In genomic region chr17:27579816-27580215, GRCm38 (mm10) we compare ENCODE assay signal across 26 mouse cellular contexts. TPM values are rescaled to one million over a fixed set of nuclear protein-coding genes. Genes with fewer than 3 reads are reported as not detected.
DNase-seq lines count a peak whose midpoint lies in the region; ATAC-seq and TF ChIP-seq lines count a peak whose summit lies in the region.
"Had no signal": no experiment of that assay in that cellular context is flagged by ENCODE, and none has a peak within 500 bp of the region (broad histone marks: within the 10 kb centered on the region; RNA-seq: fewer than 3 reads in every experiment).

No protein-coding gene starts in this region.

- H3K9ac ChIP-seq in heart, embryonic 15.5 days = no peak overlapping the region
- H3K9ac ChIP-seq in heart, adult 2 months (ENCODE audit: low read depth, low read length) = no peak overlapping the region
- no peak overlapping the region for H3K9ac ChIP-seq in liver, embryonic 12.5 days
- H3K9ac ChIP-seq: liver, embryonic 14.5 days; midbrain, embryonic 12.5 days had no signal

- 77% methylated on average over 8 of the region's 8 CpGs for WGBS in heart, embryonic 15.5 days
- WGBS in heart, adult 2 months = 81% methylated on average over 8 of the region's 8 CpGs
- WGBS in liver, embryonic 12.5 days (ENCODE audit: insufficient replicate concordance) = 88% methylated on average over 8 of the region's 8 CpGs

- ATAC-seq in heart, embryonic 15.5 days (replicated peaks; ENCODE audit: insufficient number of reproducible peaks, insufficient read depth, low FRiP score, low read depth) = no peak
- no peak for ATAC-seq in liver, embryonic 12.5 days
- ATAC-seq in cerebellum, adult (ENCODE audit: insufficient number of reproducible peaks, low FRiP score, low TSS enrichment) = peak; percentile 53; the same call in 1 of the 2 replicates
- ATAC-seq: activated CD4-positive, CD25-positive, alpha-beta regulatory T cell, adult 4 months; inflammation-experienced regulatory T-cells, adult 6 months; Patski had no signal

- peaks cover 37% of the 10 kb centered on the region for H3K4me1 ChIP-seq in heart, embryonic 15.5 days (replicated peaks)
- peaks cover 12% of the 10 kb centered on the region for H3K4me1 ChIP-seq in heart, adult 2 months (ENCODE audit: control insufficient read depth, insufficient read depth, low read length)
- H3K4me1 ChIP-seq in liver, embryonic 12.5 days = peaks cover 68% of the 10 kb centered on the region
- H3K4me1 ChIP-seq: midbrain, embryonic 12.5 days had no signal

- no peak for TF ChIP-seq EP300 in heart, adult 2 months (IDR thresholded peaks at IDR 0.05; ENCODE audit: insufficient read depth, low read depth, low read length)

- H3K79me2 ChIP-seq in heart, adult 2 months (replicated peaks; ENCODE audit: control insufficient read depth, insufficient read depth, low read length) = no peaks in the 10 kb centered on the region

- peaks cover 68% of the 10 kb centered on the region for H3K36me3 ChIP-seq in heart, embryonic 15.5 days
- H3K36me3 ChIP-seq in heart, adult 2 months (ENCODE audit: control insufficient read depth, insufficient read depth, low read length) = no peaks in the 10 kb centered on the region
- peaks cover 77% of the 10 kb centered on the region for H3K36me3 ChIP-seq in liver, embryonic 12.5 days

- no peak overlapping the region for H3K4me3 ChIP-seq in heart, embryonic 15.5 days
- H3K4me3 ChIP-seq in heart, adult 2 months = no peak overlapping the region
- no peak overlapping the region for H3K4me3 ChIP-seq in liver, embryonic 12.5 days
- H3K4me3 ChIP-seq: embryonic facial prominence, embryonic 10.5 days; midbrain, embryonic 12.5 days had no signal

- intact Hi-C loops in heart, adult 2 months (cut with DNase I) = no loop called here

- no peak for TF ChIP-seq POLR2A in heart, adult 2 months (IDR thresholded peaks at IDR 0.05; ENCODE audit: insufficient read depth, low read depth, low read length)

- no peak overlapping the region for H3K4me2 ChIP-seq in heart, embryonic 15.5 days
- peak overlapping the region; percentile 29; the same call in 1 of the 2 replicates for H3K4me2 ChIP-seq in liver, embryonic 12.5 days
- H3K4me2 ChIP-seq: midbrain, embryonic 12.5 days had no signal

- H3K27me3 ChIP-seq in heart, embryonic 15.5 days = no peaks in the 10 kb centered on the region
- no peaks in the 10 kb centered on the region for H3K27me3 ChIP-seq in heart, adult 2 months (ENCODE audit: control insufficient read depth, insufficient read depth, low read length)
- no peaks in the 10 kb centered on the region for H3K27me3 ChIP-seq in liver, embryonic 12.5 days (replicated peaks)
- H3K27me3 ChIP-seq: midbrain, embryonic 12.5 days; Patski had no signal

- DNase-seq in heart, adult 2 months = no peak
- DNase-seq in liver = no peak
- peak; percentile 86 for DNase-seq in cerebellum, adult 9-11 months
- DNase-seq in right cerebral cortex, postnatal 25 days = no peak
- DNase-seq in adrenal gland, adult 8-10 months = no peak
- DNase-seq: B cell, adult 2 months; gastrocnemius, postnatal 10 days; heart, adult 18-20 months; kidney, adult 8-10 months; kidney, postnatal 25 days; right cerebral cortex, postnatal 14 days; thymus, postnatal 14 days had no signal

- no peak for TF ChIP-seq CTCF in heart, adult 2 months (IDR thresholded peaks at IDR 0.05)

- H3K27ac ChIP-seq in heart, embryonic 15.5 days = 0 out of 2 replicates have a peak overlapping the region, but pooled peaks have one; percentile 20
- H3K27ac ChIP-seq in heart, adult 2 months = no peak overlapping the region
- no peak overlapping the region for H3K27ac ChIP-seq in liver, embryonic 12.5 days
- H3K27ac ChIP-seq: embryonic facial prominence, embryonic 10.5 days; liver, embryonic 14.5 days; midbrain, embryonic 12.5 days; stomach, postnatal 0 days had no signal

- H3K9me3 ChIP-seq in heart, embryonic 15.5 days (replicated peaks) = no peaks in the 10 kb centered on the region
- H3K9me3 ChIP-seq in liver, embryonic 12.5 days (replicated peaks) = no peaks in the 10 kb centered on the region
- H3K9me3 ChIP-seq: embryonic facial prominence, embryonic 10.5 days; midbrain, embryonic 12.5 days had no signal

RNA-seq across cellular contexts. Expression of gene AI413582, which starts 14.3 kb away (rescaled TPM):
- polyA plus RNA-seq in heart, embryonic 15.5 days (2015; fragmentation: Nextera tagmentation; extraction: Ambion mirVana) = 14.5 and 23.0 TPM in 2 replicates
- total RNA-seq in heart, adult 2 months (2021) = 1 to 10 TPM; 9.1 TPM
- 14.1 and 22.4 TPM in 2 replicates for polyA plus RNA-seq in heart, adult 2 months (2012; rRNA removed)
- 14.1 and 16.8 TPM in 2 replicates for polyA plus RNA-seq in liver, embryonic 12.5 days (2016; fragmentation: Nextera tagmentation; extraction: Ambion mirVana)
- total RNA-seq in adrenal gland, adult 8-10 months (2022) = 10 to 100 TPM; 22.9 to 29.4 (median 23.4) TPM

RNA-seq across cellular contexts. Expression of gene Hmga1, which starts 23.5 kb away (rescaled TPM):
- 95.0 and 152 TPM in 2 replicates for polyA plus RNA-seq in heart, embryonic 15.5 days (2015; fragmentation: Nextera tagmentation; extraction: Ambion mirVana)
- 10 to 100 TPM; 47.5 to 48.2 TPM for total RNA-seq in heart, adult 2 months (2021)
- polyA plus RNA-seq in heart, adult 2 months (2012; rRNA removed) = 73.8 and 78.0 TPM in 2 replicates
- 295 and 306 TPM in 2 replicates for polyA plus RNA-seq in liver, embryonic 12.5 days (2016; fragmentation: Nextera tagmentation; extraction: Ambion mirVana)
- 10 to 100 TPM; 14.7 to 23.4 (median 20.9) TPM for total RNA-seq in adrenal gland, adult 8-10 months (2022)

RNA-seq across cellular contexts. Expression of gene Nudt3, which starts 43.5 kb away (rescaled TPM):
- 132 and 145 TPM in 2 replicates for polyA plus RNA-seq in heart, embryonic 15.5 days (2015; fragmentation: Nextera tagmentation; extraction: Ambion mirVana)
- total RNA-seq in heart, adult 2 months (2021) = 100 to 1,000 TPM; 330 to 346 TPM
- 143 and 189 TPM in 2 replicates for polyA plus RNA-seq in heart, adult 2 months (2012; rRNA removed)
- 51.2 and 53.9 TPM in 2 replicates for polyA plus RNA-seq in liver, embryonic 12.5 days (2016; fragmentation: Nextera tagmentation; extraction: Ambion mirVana)
- 100 to 1,000 TPM; 194 to 226 (median 212) TPM for total RNA-seq in adrenal gland, adult 8-10 months (2022)

RNA-seq across cellular contexts. Expression of gene RPS10-NUDT3, which starts 55.2 kb away (rescaled TPM):
- polyA plus RNA-seq in heart, embryonic 15.5 days (2015; fragmentation: Nextera tagmentation; extraction: Ambion mirVana) = not detected in 2 replicates
- not detected for total RNA-seq in heart, adult 2 months (2021)
- not detected in 2 replicates for polyA plus RNA-seq in heart, adult 2 months (2012; rRNA removed)
- polyA plus RNA-seq in liver, embryonic 12.5 days (2016; fragmentation: Nextera tagmentation; extraction: Ambion mirVana) = not detected in 2 replicates
- not detected for total RNA-seq in adrenal gland, adult 8-10 months (2022)
- total RNA-seq: gastrocnemius, postnatal 10 days; left cerebral cortex, postnatal 36 days had no signal
- polyA plus RNA-seq: activated CD4-positive, CD25-positive, alpha-beta regulatory T cell, adult 4 months; embryonic facial prominence, embryonic 10.5 days; heart, postnatal 0 days; inflammation-experienced regulatory T-cells, adult 6 months; liver, embryonic 14.5 days; lung, embryonic 16.5 days; midbrain, embryonic 12.5 days; neural tube, embryonic 11.5 days; stomach, postnatal 0 days had no signal

RNA-seq across cellular contexts. Expression of gene Rps10, which starts 56.7 kb away (rescaled TPM):
- 506 and 536 TPM in 2 replicates for polyA plus RNA-seq in heart, embryonic 15.5 days (2015; fragmentation: Nextera tagmentation; extraction: Ambion mirVana)
- 100 to 1,000 TPM; 529 to 604 TPM for total RNA-seq in heart, adult 2 months (2021)
- 448 and 482 TPM in 2 replicates for polyA plus RNA-seq in heart, adult 2 months (2012; rRNA removed)
- 898 and 941 TPM in 2 replicates for polyA plus RNA-seq in liver, embryonic 12.5 days (2016; fragmentation: Nextera tagmentation; extraction: Ambion mirVana)
- 100 to 1,000 TPM; 828 to 975 (median 886) TPM for total RNA-seq in adrenal gland, adult 8-10 months (2022)
